Mouse (Mus musculus) adrenal gland, postnatal 36 days (tissue): ENCODE measurements around the gene Msh2. TPM values are rescaled to one million over a fixed set of nuclear protein-coding genes. Genes with fewer than 3 reads are reported as not detected.
"Not testable (repeated sequence)": the region's sequence is repeated elsewhere in the genome, so short reads cannot be mapped to it uniquely, and the experiment has no call there.

Experiments
- DNase-seq, 2 experiments: peaks; one replicate each; pipeline ENCODE4 v3.0.0; 2021; ENCODE audit warnings: mixed read lengths in 1 of 2
- long read RNA-seq, 2 experiments: library from polyadenylated mRNA; stranded (forward); transcript quantifications; one replicate each; pipeline ENCODE4 v2.0.0; 2021; ENCODE audit warnings: borderline sequencing depth in 2 of 2
- total RNA-seq, 2 experiments: library from RNA; stranded (reverse); gene quantifications; 2 replicates each; pipeline ENCODE4 v1.2.3; 2021

Msh2 gene
- total RNA-seq = 10 to 100 TPM; 13.7 to 24.3 TPM
- long read RNA-seq, experiment 1, transcript Msh2-201 (16 exons, 3,283 nt) = major isoform, 41 of 47 reads
- long read RNA-seq, experiment 1, partial matches to known transcripts = 3 of 47 reads
- long read RNA-seq, experiment 1, other reads (novel, unspliced or antisense) = 2 of 47 reads
- long read RNA-seq, experiment 2, transcript Msh2-201 (16 exons, 3,283 nt) = major isoform, 5 of 6 reads
- long read RNA-seq, experiment 2, partial matches to known transcripts = 0 of 6 reads
- long read RNA-seq, experiment 2, other reads (novel, unspliced or antisense) = 1 of 6 reads

DNA sequence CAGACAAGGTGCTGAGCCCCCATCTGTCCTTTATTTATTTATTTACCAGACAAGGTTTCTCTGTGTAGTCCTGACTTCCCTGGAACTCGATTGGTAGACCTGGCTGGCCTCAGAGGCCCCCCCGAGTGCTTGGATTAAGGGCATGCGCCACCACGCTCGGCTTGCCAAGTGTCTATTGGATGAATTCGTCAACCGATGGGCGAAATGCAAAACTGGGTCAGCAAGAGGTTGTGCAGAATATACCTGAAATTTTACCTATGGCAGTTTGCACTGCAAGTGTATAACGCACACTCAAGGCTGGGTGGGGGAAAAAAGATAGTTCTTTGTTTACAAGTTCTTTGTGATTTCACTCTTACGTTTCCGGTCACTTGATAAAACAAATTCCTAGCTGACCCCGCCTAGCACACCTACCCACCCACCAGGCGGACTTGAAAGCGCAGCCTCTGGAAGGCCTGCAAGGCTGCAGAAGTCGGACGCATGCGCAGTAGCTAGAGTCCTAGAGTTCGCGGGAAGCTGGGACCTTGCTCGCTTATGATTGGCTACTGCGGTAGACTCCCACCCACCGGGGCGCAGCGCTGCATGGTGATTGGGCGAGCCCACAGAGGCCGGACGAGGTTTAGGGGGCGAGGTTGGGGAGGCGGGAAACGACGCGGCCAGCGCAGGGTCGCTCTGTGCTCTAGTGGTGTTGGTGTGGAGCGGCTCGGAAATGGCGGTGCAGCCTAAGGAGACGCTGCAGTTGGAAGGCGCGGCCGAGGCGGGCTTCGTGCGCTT lies at the start of gene Msh2:
Gene Msh2, plus strand, starts transcription at position 441 of the 771 bp plus-strand sequence.
- DNase-seq = peak; percentile 98 to 99

GRCm38 (mm10) chr17:87625510-87626086 lies 46.5 kb upstream of the Msh2 start:
- DNase-seq = no peak

DNA sequence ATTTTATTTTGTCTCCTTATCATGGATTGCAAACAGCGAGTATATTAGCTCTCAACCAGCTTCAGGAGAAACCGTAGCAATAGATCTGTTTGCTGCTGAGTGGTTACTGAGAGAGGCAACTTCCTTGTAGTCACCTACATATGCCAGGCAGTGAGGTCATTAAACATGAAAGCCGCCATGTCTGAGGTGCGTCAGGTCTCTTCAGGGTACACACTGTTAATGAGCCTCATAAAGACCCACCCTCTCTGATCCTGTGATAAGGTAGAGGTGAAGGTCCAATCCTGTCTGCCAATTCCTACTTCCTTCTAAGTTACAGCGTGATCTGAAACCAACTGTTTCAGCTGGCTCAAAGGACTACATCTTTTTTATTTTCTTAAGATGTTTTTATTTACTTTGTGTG lies 44.0 kb upstream of the Msh2 start:
- no peak for DNase-seq

DNA sequence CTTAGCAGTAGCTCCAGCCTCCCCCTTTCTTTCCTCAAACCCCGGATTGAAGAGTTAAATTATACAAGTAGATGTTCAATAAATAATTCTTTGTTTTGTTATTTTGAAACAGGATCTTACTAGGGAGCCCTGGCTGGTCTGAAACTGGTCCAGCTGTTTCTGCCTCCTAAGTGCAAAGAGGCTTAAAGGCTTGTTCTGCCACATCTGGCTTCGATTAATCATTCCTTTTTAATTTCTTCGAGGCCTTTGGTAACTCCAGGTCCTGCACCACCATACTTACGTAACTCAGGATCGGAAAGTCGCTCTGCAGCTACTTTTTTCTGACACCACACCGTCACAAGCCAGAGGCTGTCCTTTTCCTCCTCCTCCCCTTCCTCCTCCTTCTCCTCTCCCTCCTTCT lies 43.4 kb upstream of the Msh2 start:
- DNase-seq = no peak

DNA sequence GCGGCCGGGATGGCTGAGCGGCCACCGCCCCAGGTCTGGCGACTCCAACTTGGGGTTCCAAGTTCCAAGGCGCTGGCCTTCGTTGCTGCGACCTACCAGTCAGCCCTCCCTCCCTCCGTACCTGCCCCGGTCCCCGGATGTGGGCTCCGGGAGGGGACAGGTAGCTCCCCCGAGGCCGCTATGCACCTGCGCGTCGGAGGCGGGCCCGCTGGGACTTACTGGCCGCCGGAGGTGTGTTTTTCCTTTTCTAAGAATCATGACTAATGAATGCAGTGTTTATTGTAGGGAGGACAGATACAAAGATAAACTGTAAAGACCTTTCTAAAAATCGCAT lies 35.1 kb upstream of the Msh2 start:
- DNase-seq = no peak

DNA sequence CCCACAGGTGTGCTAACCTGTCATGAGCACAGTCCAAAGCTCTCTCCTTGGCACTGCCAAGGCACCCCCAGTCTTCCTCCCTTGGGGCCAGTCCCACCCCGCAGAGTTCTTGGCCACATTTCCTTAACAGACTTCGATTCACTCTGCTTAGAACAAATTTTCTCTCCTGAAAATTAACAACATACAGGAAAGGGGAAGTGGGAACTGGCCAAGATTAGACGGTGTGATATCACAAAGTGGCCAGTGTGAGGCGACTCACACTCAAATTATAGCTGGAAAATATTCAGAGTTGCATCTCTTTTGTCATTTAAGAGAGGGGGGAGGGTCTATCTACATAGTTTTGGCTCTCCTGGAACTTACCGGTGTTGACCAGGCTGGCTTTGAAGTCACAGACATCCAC lies 32.9 kb upstream of the Msh2 start:
- no peak for DNase-seq

- DNase-seq = no peak
Observed at GRCm38 (mm10) chr17:87640272-87640671, 31.9 kb upstream of the Msh2 start.

GRCm38 (mm10) chr17:87641006-87641405 lies 31.1 kb upstream of the Msh2 start:
- no peak for DNase-seq

DNA sequence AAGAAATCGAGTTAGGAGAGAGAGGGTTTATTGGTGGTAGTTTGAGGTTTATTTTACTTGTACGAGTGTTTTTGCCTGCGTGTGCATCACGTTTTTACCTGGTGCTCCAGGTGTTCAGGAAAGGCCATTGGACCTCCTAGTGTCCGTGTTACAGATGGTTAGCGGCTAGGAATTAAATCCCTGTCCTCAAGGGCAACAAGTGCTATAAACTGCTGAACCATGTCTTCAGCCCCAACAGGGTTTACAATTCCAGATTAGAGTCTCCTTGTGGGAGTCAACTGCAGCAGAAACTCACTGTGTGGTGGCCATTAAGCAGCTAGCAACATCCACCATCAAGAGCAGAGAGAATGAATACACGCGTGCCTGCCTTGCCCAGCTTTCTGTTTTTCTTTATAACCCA lies 29.4 kb upstream of the Msh2 start:
- no peak for DNase-seq

DNA sequence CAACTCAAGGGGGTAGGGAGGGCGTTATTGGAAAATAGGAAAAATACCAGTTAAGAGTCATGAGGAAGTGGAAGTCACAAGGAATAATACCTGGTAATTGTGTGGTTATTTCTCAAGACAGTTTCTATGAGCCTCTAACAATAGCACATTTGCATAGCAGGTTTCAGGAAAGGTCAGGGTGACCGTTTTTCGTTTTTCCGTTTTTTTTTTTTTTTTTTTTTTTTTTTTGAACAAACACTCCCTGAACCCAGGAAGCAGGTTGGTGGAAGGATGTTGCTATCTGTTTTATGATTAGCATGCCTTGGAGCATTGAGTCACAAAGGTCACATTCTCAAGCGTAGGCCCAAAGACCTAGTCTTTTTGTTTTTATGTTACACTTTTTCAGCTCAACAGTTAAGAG lies 16.5 kb upstream of the Msh2 start:
- not testable (repeated sequence) for DNase-seq

- peak in 1 of 2 experiments; percentile 39 for DNase-seq
Observed at GRCm38 (mm10) chr17:87661958-87662573, 10.1 kb upstream of the Msh2 start.

DNA sequence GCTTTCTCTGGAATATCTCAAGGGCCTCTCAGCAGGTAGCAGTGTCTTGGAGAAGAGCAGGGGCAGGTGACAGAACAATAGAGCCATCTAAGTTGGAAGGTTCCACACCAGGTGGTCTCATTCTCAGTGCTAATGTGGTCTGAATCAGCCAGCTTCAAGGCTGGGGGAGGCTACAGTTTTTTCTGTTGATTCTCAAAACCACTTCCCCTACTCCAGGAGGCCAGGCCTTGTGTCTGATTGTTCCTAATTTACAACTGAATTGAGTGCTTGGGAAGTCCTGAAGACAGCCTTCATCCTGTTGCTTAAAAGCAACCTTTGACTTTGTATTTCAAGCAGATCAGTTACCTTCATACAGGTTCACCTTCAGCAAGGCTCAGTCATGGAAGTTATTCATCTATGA lies 7.9 kb upstream of the Msh2 start:
- DNase-seq = no peak

GRCm38 (mm10) chr17:87665066-87665822 lies 6.9 kb upstream of the Msh2 start:
- DNase-seq = peak; percentile 43 to 77

- DNase-seq = peak; percentile 57 to 67
Observed at GRCm38 (mm10) chr17:87672677-87673286, 652 bp downstream of the Msh2 start.

DNA sequence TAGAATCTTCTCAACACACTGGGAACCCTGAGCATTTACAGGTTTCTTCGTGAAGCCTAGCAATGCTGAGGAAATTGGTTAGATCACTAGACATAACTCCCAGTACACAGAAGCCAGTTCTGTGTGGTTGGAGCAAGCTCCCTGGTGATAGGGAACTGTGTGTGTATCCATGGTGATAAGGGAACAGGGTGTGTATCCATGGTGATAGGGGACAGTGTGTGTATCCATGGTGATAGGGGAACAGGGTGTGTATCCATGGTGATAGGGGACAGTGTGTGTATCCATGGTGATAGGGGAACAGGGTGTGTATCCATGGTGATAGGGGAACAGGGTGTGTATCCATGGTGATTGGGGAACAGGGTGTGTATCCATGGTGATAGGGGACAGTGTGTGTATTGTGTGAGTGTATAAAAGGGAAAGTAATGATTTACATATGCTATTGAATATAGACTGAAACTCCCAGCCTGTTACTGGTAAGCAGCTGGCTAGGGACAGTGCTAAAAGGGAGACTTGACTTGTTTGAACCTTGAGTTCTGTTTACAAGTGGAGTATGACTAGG lies 4.9 kb downstream of the Msh2 start:
- DNase-seq = not testable (repeated sequence)

DNA sequence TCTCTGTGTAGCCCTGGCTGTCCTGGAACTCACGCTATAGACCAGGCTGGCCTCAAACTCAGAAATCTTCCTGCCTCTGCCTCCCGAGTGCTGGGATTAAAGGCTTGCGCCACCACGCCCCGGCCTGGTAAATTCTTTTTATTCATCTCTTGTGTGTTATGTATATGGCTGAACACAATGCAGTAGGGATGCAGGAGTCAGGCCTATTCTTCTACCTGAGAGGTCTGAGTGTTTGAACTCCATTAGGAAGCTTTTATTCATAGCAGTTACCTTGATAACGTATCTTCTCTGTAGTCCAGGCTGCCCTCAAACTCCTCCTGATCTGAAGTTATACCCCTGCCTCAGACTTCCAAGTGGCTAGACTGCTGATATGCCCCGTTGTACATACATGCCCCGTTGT lies 5.5 kb downstream of the Msh2 start:
- no peak for DNase-seq

GRCm38 (mm10) chr17:87689217-87689616 lies 17.1 kb downstream of the Msh2 start:
- DNase-seq = peak in 1 of 2 experiments; percentile 24

DNA sequence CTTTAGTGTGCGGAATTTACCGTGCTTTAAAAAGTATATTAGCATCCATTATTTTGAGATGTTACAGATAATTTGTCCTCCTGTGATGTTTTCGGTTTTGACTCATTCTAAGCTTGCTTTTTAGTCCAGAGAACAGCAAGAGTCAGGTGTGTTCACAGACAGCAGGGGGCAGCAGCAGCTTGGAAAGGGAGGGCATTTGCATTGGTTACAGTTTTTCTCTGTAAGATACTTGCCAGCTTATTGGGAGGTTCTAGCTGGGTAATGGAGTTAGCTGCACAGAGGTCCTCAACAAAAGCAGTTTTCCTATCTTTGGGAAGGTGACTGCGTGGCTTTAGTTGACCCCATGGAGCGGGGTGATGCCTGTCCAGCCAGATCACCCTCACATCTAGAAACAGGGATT lies 19.8 kb downstream of the Msh2 start:
- DNase-seq = peak; percentile 69 to 82

GRCm38 (mm10) chr17:87695874-87696465 lies 23.8 kb downstream of the Msh2 start:
- DNase-seq = no peak

- DNase-seq = no peak
Observed at GRCm38 (mm10) chr17:87696814-87697213, 24.7 kb downstream of the Msh2 start.
